Mouse (Mus musculus) thymus, postnatal 36 days (tissue): ENCODE data around the gene Trim56.

ENCODE experiments used
- DNase-seq, 2 experiments: peaks; one replicate each; pipeline ENCODE4 v3.0.0; 2022; ENCODE audit warnings: mixed read lengths in 2 of 2

The Trim56 gene

GRCm38 (mm10) chr5:137108111-137108510 is 7.9 kb downstream of the Trim56 start:
- DNase-seq, result no peak

GRCm38 (mm10) chr5:137107670-137108069 is 8.3 kb downstream of the Trim56 start:
- DNase-seq, result no peak

GRCm38 (mm10) chr5:137107024-137107423 is 9.0 kb downstream of the Trim56 start:
- peak; percentile 70 to 76 for DNase-seq

GRCm38 (mm10) chr5:137106434-137106833 is 9.6 kb downstream of the Trim56 start:
- no peak for DNase-seq

GRCm38 (mm10) chr5:137103969-137104368 is 12.0 kb downstream of the Trim56 start:
- DNase-seq, result no peak

GRCm38 (mm10) chr5:137102575-137103522 is 13.2 kb downstream of the Trim56 start:
- DNase-seq, result peak; percentile 51 to 60

GRCm38 (mm10) chr5:137102078-137102477 is 13.9 kb downstream of the Trim56 start:
- DNase-seq, result no peak

- DNase-seq, result no peak
These were observed 15.3 kb downstream of the Trim56 start for GRCm38 (mm10) chr5:137100660-137101059.

GRCm38 (mm10) chr5:137098418-137098817 is 17.6 kb downstream of the Trim56 start:
- DNase-seq, result no peak

- DNase-seq, result no peak
These were observed 20.0 kb downstream of the Trim56 start for GRCm38 (mm10) chr5:137096037-137096436.

GRCm38 (mm10) chr5:137095135-137095534 is 20.9 kb downstream of the Trim56 start:
- no peak for DNase-seq

- DNase-seq, result no peak
These were observed 22.3 kb downstream of the Trim56 start for GRCm38 (mm10) chr5:137093720-137094119.

- no peak for DNase-seq
These were observed 24.4 kb downstream of the Trim56 start for GRCm38 (mm10) chr5:137091560-137091959.

- DNase-seq, result no peak
These were observed 25.1 kb downstream of the Trim56 start for GRCm38 (mm10) chr5:137090870-137091269.

GRCm38 (mm10) chr5:137087410-137087809 is 28.6 kb downstream of the Trim56 start:
- DNase-seq, result no peak

- DNase-seq, result no peak
These were observed 30.3 kb downstream of the Trim56 start for GRCm38 (mm10) chr5:137085731-137086130.

- no peak for DNase-seq
These were observed 31.0 kb downstream of the Trim56 start for GRCm38 (mm10) chr5:137085021-137085420.

- DNase-seq, result no peak
These were observed 33.0 kb downstream of the Trim56 start for GRCm38 (mm10) chr5:137083051-137083450.

GRCm38 (mm10) chr5:137079849-137080248 is 36.2 kb downstream of the Trim56 start:
- no peak for DNase-seq

- no peak for DNase-seq
These were observed 37.4 kb downstream of the Trim56 start for GRCm38 (mm10) chr5:137078616-137079015.

- DNase-seq, result no peak
These were observed 38.0 kb downstream of the Trim56 start for GRCm38 (mm10) chr5:137078041-137078440.

- no peak for DNase-seq
These were observed 38.8 kb downstream of the Trim56 start for GRCm38 (mm10) chr5:137077187-137077586.

- no peak for DNase-seq
These were observed 39.6 kb downstream of the Trim56 start for GRCm38 (mm10) chr5:137076191-137076930.

- no peak for DNase-seq
These were observed 40.3 kb downstream of the Trim56 start for GRCm38 (mm10) chr5:137075726-137076125.
